Mouse (Mus musculus): Measurements from ENCODE around the gene Tcerg1l.
A peak's percentile ranks its signal among the peaks of the same experiment; 100 is the strongest.

GRCm38 (mm10) chr7:138398182-138398793 is 758 bp upstream of the Tcerg1l start:
- TF ChIP-seq CTCF (IDR thresholded peaks at IDR 0.05; ENCODE audit: borderline replicate concordance, insufficient read depth, low read length) (peak; percentile 46; the same call in 1 of the 2 replicates), POLR2A (IDR thresholded peaks at IDR 0.05; ENCODE audit: low read depth, low read length) (no peak)
